Mouse (Mus musculus) small intestine, adult 2 months (tissue): ENCODE data around the gene Ncbp2. TPM values are rescaled to one million over a fixed set of nuclear protein-coding genes. Genes with fewer than 3 reads are reported as not detected.
A peak's percentile ranks its signal among the peaks of the same experiment; 100 is the strongest.

Experiments used
- H3K27ac ChIP-seq: fragments of 200-500 bp; 2 replicates; pipeline ENCODE4 v1.5.1; 2012; ENCODE audit warnings: low read depth, low read length, control low read depth, inconsistent platforms; ENCODE audit not compliant: insufficient read depth
- H3K27me3 ChIP-seq: fragments of 200-500 bp; 2 replicates; pipeline ENCODE4 v1.6.1; 2012; ENCODE audit warnings: mild to moderate bottlenecking, moderate library complexity, low read length, inconsistent platforms; ENCODE audit not compliant: control insufficient read depth, insufficient read depth
- H3K36me3 ChIP-seq: fragments of 200-500 bp; 2 replicates; pipeline ENCODE4 v1.6.1; 2012; ENCODE audit warnings: mild to moderate bottlenecking, low read length, control low read depth, inconsistent platforms; ENCODE audit not compliant: control insufficient read depth, insufficient read depth
- H3K4me1 ChIP-seq: fragments of 200-500 bp; 2 replicates; pipeline ENCODE4 v1.6.1; 2012; ENCODE audit warnings: low read length, inconsistent platforms, mixed read lengths; ENCODE audit not compliant: control insufficient read depth, insufficient read depth, insufficient read length
- H3K4me3 ChIP-seq: fragments of 200-500 bp; 2 replicates; pipeline ENCODE4 v1.5.1; 2012; ENCODE audit warnings: low read depth, mild to moderate bottlenecking, control low read depth, inconsistent platforms, low read length, moderate library complexity
- CTCF ChIP-seq: fragments of 200-500 bp; IDR thresholded peaks from 2 replicates; pipeline ENCODE4 v1.5.1; 2012; ENCODE audit warnings: low read depth, mild to moderate bottlenecking, control low read depth, inconsistent platforms, low read length, moderate library complexity, mixed read lengths; ENCODE audit not compliant: insufficient replicate concordance, insufficient read length; ENCODE audit errors: extremely low read depth
- POLR2A ChIP-seq: fragments of 200-500 bp; IDR thresholded peaks from 2 replicates; pipeline ENCODE4 v1.6.1; 2012; ENCODE audit warnings: low read depth, mild to moderate bottlenecking, control low read depth, inconsistent platforms, low read length, moderate library complexity
- WGBS: fragments of 180-500 bp; shearing (Covaris S2); methylation state at CpG from one replicate; pipeline ENCODE4 v1.1.7; 2018; 5-methylcytosine and 5-hydroxymethylcytosine counted together
- polyA plus RNA-seq: library from polyadenylated mRNA; depleted of rRNA; stranded (reverse); fragments of >200 nt; gene quantifications from 2 replicates; pipeline ENCODE4 v1.2.3, GENCODE M21; 2012; rRNA removed

Ncbp2 gene
- polyA plus RNA-seq, 1 experiment: 0.99 TPM

- no peak overlapping the region for H3K27ac ChIP-seq
- H3K4me3 ChIP-seq: no peak overlapping the region
- H3K27me3 ChIP-seq: no peaks in the 10 kb centered on the region
- H3K36me3 ChIP-seq: peaks cover 8% of the 10 kb centered on the region; the same call in 1 of the 2 replicates
- no peak for TF ChIP-seq CTCF
- no peak for TF ChIP-seq POLR2A
- 86% methylated on average over 5 of the region's 5 CpGs for WGBS
- H3K4me1 ChIP-seq: no peaks in the 10 kb centered on the region; the same call in 1 of the 2 replicates
These were observed 48.1 kb downstream of the Ncbp2 start for GRCm38 (mm10) chr16:31996371-31996770.

GRCm38 (mm10) chr16:32002509-32003477 lies 54.5 kb downstream of the Ncbp2 start, which contains the start of gene Senp5:
Senp5 (minus strand) TSS chr16:32003287.
- TF ChIP-seq POLR2A (peak; percentile 86), CTCF (0 out of 2 replicates have a peak, but pooled peaks have one; percentile 5)
- no peaks in the 10 kb centered on the region for H3K36me3 ChIP-seq
- peak within 1 kb of the TSS; percentile 79 for H3K4me3 ChIP-seq
- H3K4me1 ChIP-seq: peaks cover 2% of the 10 kb centered on the region; the same call in 1 of the 2 replicates
- H3K27me3 ChIP-seq: no peaks in the 10 kb centered on the region
- under 1% methylated on average over 66 of the region's 66 CpGs for WGBS
- H3K27ac ChIP-seq: peak within 1 kb of the TSS; percentile 56

GRCm38 (mm10) chr16:32004731-32005130 lies 56.4 kb downstream of the Ncbp2 start:
- TF ChIP-seq POLR2A (no peak), CTCF (no peak)
- H3K4me1 ChIP-seq: peaks cover 2% of the 10 kb centered on the region; the same call in 1 of the 2 replicates
- H3K27ac ChIP-seq: no peak overlapping the region
- no peaks in the 10 kb centered on the region for H3K27me3 ChIP-seq
- no peaks in the 10 kb centered on the region for H3K36me3 ChIP-seq
- WGBS: 88% methylated on average over 3 of the region's 3 CpGs
- no peak overlapping the region for H3K4me3 ChIP-seq

- H3K27me3 ChIP-seq: no peaks in the 10 kb centered on the region
- 0 out of 2 replicates have a peak, but pooled peaks cover under 1% of the 10 kb centered on the region for H3K4me1 ChIP-seq
- WGBS: 53% methylated on average over 10 of the region's 10 CpGs
- TF ChIP-seq CTCF (no peak), POLR2A (no peak)
- no peak overlapping the region for H3K4me3 ChIP-seq
- H3K36me3 ChIP-seq: peaks cover 3% of the 10 kb centered on the region; the same call in 1 of the 2 replicates
- no peak overlapping the region for H3K27ac ChIP-seq
These were observed 60.4 kb downstream of the Ncbp2 start for GRCm38 (mm10) chr16:32008529-32009293.

GRCm38 (mm10) chr16:32009913-32010312 lies 61.6 kb downstream of the Ncbp2 start:
- WGBS: 12% methylated on average over 5 of the region's 5 CpGs
- Histone ChIP-seq H3K27me3 (no peaks in the 10 kb centered on the region), H3K4me3 (no peak overlapping the region)

GRCm38 (mm10) chr16:32010330-32010729 lies 62.0 kb downstream of the Ncbp2 start:
- WGBS: 51% methylated on average over 4 of the region's 4 CpGs
- no peak overlapping the region for H3K27ac ChIP-seq

More at GRCm38 (mm10) chr16:32009913-32010312, 61.6 kb downstream of the Ncbp2 start:
- H3K27ac ChIP-seq: no peak overlapping the region
- TF ChIP-seq POLR2A (no peak), CTCF (no peak)
- no peaks in the 10 kb centered on the region for H3K4me1 ChIP-seq
- H3K36me3 ChIP-seq: peaks cover 3% of the 10 kb centered on the region; the same call in 1 of the 2 replicates

More at GRCm38 (mm10) chr16:32010330-32010729, 62.0 kb downstream of the Ncbp2 start:
- TF ChIP-seq CTCF (no peak), POLR2A (no peak)
- Histone ChIP-seq H3K4me3 (no peak overlapping the region), H3K36me3 (peaks cover 4% of the 10 kb centered on the region; the same call in 1 of the 2 replicates), H3K4me1 (no peaks in the 10 kb centered on the region), H3K27me3 (no peaks in the 10 kb centered on the region)

Other genes starting within 250 kb of the Ncbp2 start
- gene Meltf, start 69.7 kb upstream of the Ncbp2 start, polyA plus RNA-seq: 0.05 TPM in 1 of 2 replicates, not detected in the other
- 1.6 and 2.7 TPM in 2 replicates for gene Pigz, start 14.7 kb upstream of the Ncbp2 start, polyA plus RNA-seq
- gene 0610012G03Rik, start within 50 bp of the Ncbp2 start, polyA plus RNA-seq: 117 and 179 TPM in 2 replicates
- 1.1 and 2.0 TPM in 2 replicates for gene Senp5, start 54.8 kb downstream of the Ncbp2 start, polyA plus RNA-seq
- 7.4 and 16.1 TPM in 2 replicates for gene Pak2, start 130.8 kb downstream of the Ncbp2 start, polyA plus RNA-seq
- 14.6 and 32.5 TPM in 2 replicates for gene Pigx, start 151.2 kb downstream of the Ncbp2 start, polyA plus RNA-seq
- gene Cep19, start 151.3 kb downstream of the Ncbp2 start, polyA plus RNA-seq: 5.6 and 10.2 TPM in 2 replicates
- 5.3 and 6.7 TPM in 2 replicates for gene Nrros, start 217.1 kb downstream of the Ncbp2 start, polyA plus RNA-seq
- not detected in 2 replicates for gene Bex6, start 231.3 kb downstream of the Ncbp2 start, polyA plus RNA-seq